Mouse (Mus musculus): ENCODE data around the gene Galnt16. TPM values are rescaled to one million over a fixed set of nuclear protein-coding genes. Genes with fewer than 3 reads are reported as not detected.

Gene Galnt16
- polyA plus RNA-seq, 1 experiment from 2014 or later: 10.3 TPM

DNA sequence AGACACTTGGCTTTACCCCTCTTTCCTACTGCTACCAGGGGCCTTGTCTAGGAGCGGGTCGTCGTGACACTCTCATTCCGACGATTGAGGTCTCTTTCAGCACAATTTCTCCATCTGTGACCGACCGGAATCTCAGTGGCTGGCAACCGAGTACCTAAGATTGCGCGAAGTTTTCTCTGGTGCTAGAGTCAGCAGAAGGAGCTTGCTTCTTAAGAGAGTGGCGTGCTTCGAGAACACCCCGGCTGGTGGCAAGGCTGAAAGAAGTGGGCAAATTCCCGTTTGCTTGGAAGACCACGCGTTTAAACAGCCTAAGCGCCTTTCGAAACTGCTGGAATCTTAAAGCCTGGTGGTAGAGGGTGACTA lies 126.4 kb downstream of the Galnt16 start:
- peaks cover 4% of the 10 kb centered on the region; the same call in 1 of the 2 replicates for H3K36me3 ChIP-seq (ENCODE audit: control insufficient read depth, insufficient read depth, low read length)
- no peaks in the 10 kb centered on the region for H3K27me3 ChIP-seq (ENCODE audit: control insufficient read depth, insufficient read depth, low read length)

DNA sequence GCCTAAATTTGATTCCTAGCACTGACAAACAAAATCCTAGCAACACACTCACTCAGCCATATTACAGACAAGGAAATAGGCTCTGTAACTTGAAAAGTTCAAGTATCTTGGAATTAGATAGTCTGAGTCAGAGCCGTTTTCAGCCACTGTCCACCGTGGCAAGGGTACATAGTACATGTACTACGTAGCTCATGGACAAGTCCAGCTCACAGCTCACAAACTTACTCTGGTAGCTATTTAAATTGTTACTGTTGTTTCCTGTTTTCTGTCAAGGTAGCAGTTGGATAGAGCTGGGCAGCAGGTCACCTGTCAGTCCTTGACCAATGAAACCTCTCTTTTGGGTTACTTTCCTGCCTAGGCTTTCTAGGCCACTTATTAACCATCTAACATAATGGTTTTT lies 128.3 kb downstream of the Galnt16 start:
- peaks cover 27% of the 10 kb centered on the region for H3K4me1 ChIP-seq (ENCODE audit: control insufficient read depth, insufficient read depth, low read length)
- H3K9ac ChIP-seq (ENCODE audit: low read length): no peak overlapping the region
- no peaks in the 10 kb centered on the region for H3K9me3 ChIP-seq (ENCODE audit: control insufficient read depth, low read length)
- H3K4me3 ChIP-seq (ENCODE audit: low read depth, low read length): no peak overlapping the region
- ATAC-seq (ENCODE audit: insufficient read depth, low FRiP score, low TSS enrichment) (no peak), DNase-seq (ENCODE audit: low spot score) (no peak)
- H3K27me3 ChIP-seq (ENCODE audit: control insufficient read depth, insufficient read depth, low read length): no peaks in the 10 kb centered on the region
- WGBS: 96% methylated on average over 3 of the region's 3 CpGs
- H3K36me3 ChIP-seq (ENCODE audit: control insufficient read depth, insufficient read depth, low read length): no peaks in the 10 kb centered on the region
- no peak overlapping the region; the same call in 1 of the 2 replicates for H3K4me2 ChIP-seq (ENCODE audit: low read depth)
- no peak overlapping the region for H3K27ac ChIP-seq (ENCODE audit: low read depth, low read length)

More for the DNA sequence above, 126.4 kb downstream of the Galnt16 start:
- Histone ChIP-seq H3K27ac (ENCODE audit: low read depth, low read length) (no peak overlapping the region), H3K4me3 (ENCODE audit: low read depth, low read length) (peak overlapping the region; percentile 96), H3K9ac (ENCODE audit: low read length) (peak overlapping the region; percentile 98), H3K9me3 (ENCODE audit: control insufficient read depth, low read length) (no peaks in the 10 kb centered on the region), H3K4me2 (ENCODE audit: low read depth) (peak overlapping the region; percentile 92), H3K4me1 (ENCODE audit: control insufficient read depth, insufficient read depth, low read length) (peaks cover 27% of the 10 kb centered on the region)
- WGBS: 10% methylated on average over 18 of the region's 18 CpGs
- DNase-seq (ENCODE audit: low spot score) (no peak), ATAC-seq (ENCODE audit: insufficient read depth, low FRiP score, low TSS enrichment) (no peak)

DNA sequence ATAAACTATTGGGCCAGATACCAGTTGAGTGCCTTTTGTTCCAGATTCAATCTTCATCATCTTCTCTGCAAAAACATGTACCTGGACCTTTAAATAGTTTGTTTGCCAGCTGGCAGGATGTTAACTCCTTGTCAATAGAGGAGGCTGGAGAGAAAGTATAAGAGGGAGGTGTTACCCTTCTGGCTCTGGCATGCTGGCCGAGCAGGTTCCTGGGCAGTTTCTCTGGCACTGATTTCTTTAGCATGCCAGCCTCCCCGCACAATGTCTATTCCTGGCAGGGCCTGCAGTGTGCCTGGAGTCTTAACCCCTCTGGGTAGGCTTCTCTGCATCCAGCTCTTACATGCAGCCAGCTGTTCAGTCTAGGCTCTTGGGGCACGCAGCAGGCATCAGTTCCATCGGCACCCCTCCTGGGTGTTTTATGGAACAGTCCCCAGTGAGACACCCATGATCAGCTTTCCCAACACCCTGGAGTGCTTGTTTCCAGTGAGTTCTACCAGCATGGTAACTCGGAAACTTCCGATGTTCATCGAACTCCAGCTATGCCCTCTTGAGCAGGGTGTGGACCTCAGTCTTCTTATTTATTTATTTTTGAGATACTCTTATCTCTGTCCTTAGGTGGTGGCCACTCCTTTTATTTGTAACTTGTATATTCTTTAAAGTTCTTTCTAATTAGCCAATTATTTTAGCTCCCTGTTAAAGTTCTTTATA lies 136.0 kb downstream of the Galnt16 start:
- ATAC-seq (ENCODE audit: insufficient read depth, low FRiP score, low TSS enrichment): no peak
- no peak for DNase-seq (ENCODE audit: low spot score)
- 91% methylated on average over 7 of the region's 7 CpGs for whole genome bisulfite sequencing

DNA sequence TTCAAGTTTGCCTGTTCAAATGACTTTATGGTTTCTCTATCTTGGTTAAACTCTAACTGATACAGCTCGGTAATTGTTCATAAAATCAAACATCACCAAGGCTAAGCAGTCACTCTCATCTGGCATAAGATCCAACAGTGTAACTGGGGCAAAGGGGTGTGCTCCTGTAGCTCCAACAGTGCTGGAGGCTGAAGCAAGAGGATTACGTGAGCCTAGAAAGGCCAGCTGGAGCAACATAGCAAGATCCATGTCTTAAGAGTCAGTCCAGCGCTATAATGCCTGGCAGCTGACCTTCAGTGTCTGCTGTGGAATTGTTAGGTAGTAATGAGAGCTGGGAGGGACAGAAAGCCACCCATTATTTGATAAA lies 136.6 kb downstream of the Galnt16 start:
- Histone ChIP-seq H3K4me1 (ENCODE audit: control insufficient read depth, insufficient read depth, low read length) (no peaks in the 10 kb centered on the region), H3K36me3 (ENCODE audit: control insufficient read depth, insufficient read depth, low read length) (no peaks in the 10 kb centered on the region), H3K27ac (ENCODE audit: low read depth, low read length) (no peak overlapping the region), H3K27me3 (ENCODE audit: control insufficient read depth, insufficient read depth, low read length) (no peaks in the 10 kb centered on the region), H3K4me2 (ENCODE audit: low read depth) (no peak overlapping the region), H3K9ac (ENCODE audit: low read length) (no peak overlapping the region), H3K4me3 (ENCODE audit: low read depth, low read length) (no peak overlapping the region), H3K9me3 (ENCODE audit: control insufficient read depth, low read length) (no peaks in the 10 kb centered on the region)
- ATAC-seq (ENCODE audit: insufficient read depth, low FRiP score, low TSS enrichment) (no peak), DNase-seq (ENCODE audit: low spot score) (no peak)
- 93% methylated on average over 3 of the region's 3 CpGs for WGBS

More for the DNA sequence above, 136.0 kb downstream of the Galnt16 start:
- Histone ChIP-seq H3K36me3 (ENCODE audit: control insufficient read depth, insufficient read depth, low read length) (no peaks in the 10 kb centered on the region), H3K4me2 (ENCODE audit: low read depth) (no peak overlapping the region), H3K27ac (ENCODE audit: low read depth, low read length) (no peak overlapping the region), H3K9ac (ENCODE audit: low read length) (no peak overlapping the region), H3K4me1 (ENCODE audit: control insufficient read depth, insufficient read depth, low read length) (no peaks in the 10 kb centered on the region), H3K4me3 (ENCODE audit: low read depth, low read length) (no peak overlapping the region), H3K27me3 (ENCODE audit: control insufficient read depth, insufficient read depth, low read length) (no peaks in the 10 kb centered on the region), H3K9me3 (ENCODE audit: control insufficient read depth, low read length) (no peaks in the 10 kb centered on the region)

DNA sequence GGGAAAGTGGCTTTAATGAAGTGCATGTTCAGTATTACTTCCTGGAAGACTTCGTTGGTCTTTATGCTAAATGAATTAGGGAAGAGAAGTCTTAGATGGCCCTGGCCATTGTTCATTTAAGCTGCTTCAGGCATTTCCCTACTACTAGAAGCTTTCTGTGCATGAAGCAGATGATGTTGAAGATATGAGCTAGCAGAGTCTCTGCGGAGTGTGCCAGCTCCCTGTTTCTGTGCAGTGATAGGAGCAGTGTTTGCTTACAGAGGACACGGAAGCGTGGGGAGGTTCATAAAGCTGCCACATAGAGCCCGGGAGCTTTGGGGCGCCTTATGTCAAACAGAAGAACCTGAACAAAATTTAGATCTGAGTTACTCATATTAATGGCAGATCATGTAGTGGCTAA lies 140.6 kb downstream of the Galnt16 start:
- 92% methylated on average over 6 of the region's 6 CpGs for WGBS
- Histone ChIP-seq H3K9ac (ENCODE audit: low read length) (no peak overlapping the region), H3K4me2 (ENCODE audit: low read depth) (no peak overlapping the region), H3K36me3 (ENCODE audit: control insufficient read depth, insufficient read depth, low read length) (no peaks in the 10 kb centered on the region), H3K27ac (ENCODE audit: low read depth, low read length) (no peak overlapping the region), H3K9me3 (ENCODE audit: control insufficient read depth, low read length) (no peaks in the 10 kb centered on the region), H3K27me3 (ENCODE audit: control insufficient read depth, insufficient read depth, low read length) (no peaks in the 10 kb centered on the region), H3K4me3 (ENCODE audit: low read depth, low read length) (no peak overlapping the region), H3K4me1 (ENCODE audit: control insufficient read depth, insufficient read depth, low read length) (no peaks in the 10 kb centered on the region)
- ATAC-seq (ENCODE audit: insufficient read depth, low FRiP score, low TSS enrichment) (no peak), DNase-seq (ENCODE audit: low spot score) (no peak)

DNA sequence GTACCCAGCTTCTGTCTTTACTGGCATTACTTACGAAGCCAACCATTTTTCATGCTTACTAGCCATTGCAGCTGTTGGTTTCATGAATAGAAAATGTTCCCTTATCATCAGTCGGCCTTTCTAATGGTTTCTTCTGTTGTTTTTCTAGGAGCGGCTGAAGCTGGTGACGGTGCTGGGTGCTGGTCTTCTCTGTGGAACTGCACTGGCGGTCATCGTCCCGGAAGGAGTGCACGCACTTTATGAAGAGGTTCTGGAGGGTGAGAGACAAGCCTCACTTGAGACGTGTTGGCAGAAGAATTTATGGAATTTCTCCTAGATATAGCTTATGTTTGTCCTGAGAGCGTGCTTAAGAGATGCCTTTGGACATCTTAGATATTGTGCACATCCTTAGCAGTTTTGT lies 144.2 kb downstream of the Galnt16 start:
- Histone ChIP-seq H3K4me2 (ENCODE audit: low read depth) (no peak overlapping the region), H3K4me1 (ENCODE audit: control insufficient read depth, insufficient read depth, low read length) (no peaks in the 10 kb centered on the region), H3K27me3 (ENCODE audit: control insufficient read depth, insufficient read depth, low read length) (no peaks in the 10 kb centered on the region), H3K9me3 (ENCODE audit: control insufficient read depth, low read length) (no peaks in the 10 kb centered on the region), H3K36me3 (ENCODE audit: control insufficient read depth, insufficient read depth, low read length) (no peaks in the 10 kb centered on the region; the same call in 1 of the 2 replicates), H3K27ac (ENCODE audit: low read depth, low read length) (no peak overlapping the region), H3K9ac (ENCODE audit: low read length) (no peak overlapping the region), H3K4me3 (ENCODE audit: low read depth, low read length) (no peak overlapping the region)
- DNase-seq (ENCODE audit: low spot score) (no peak), ATAC-seq (ENCODE audit: insufficient read depth, low FRiP score, low TSS enrichment) (no peak)
- 95% methylated on average over 10 of the region's 10 CpGs for WGBS

DNA sequence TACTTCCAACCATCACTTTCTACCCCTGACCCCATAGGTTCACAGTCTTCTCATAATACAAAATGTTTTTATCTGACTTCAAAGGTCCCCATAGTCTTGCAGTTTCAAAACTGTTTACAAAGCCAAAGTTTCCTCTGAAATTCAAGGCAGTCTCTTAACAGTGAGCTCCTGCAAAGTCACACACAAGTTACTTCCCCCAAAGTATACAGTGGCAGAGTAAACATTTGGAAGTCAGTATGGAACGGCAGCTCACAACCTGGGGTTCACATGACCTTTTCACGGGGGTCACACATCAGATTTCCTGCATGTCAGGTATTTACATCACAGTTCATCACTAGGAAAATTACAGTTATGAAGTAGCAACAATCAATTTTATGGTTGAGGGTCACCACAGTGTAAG lies 145.9 kb downstream of the Galnt16 start:
- Histone ChIP-seq H3K4me3 (ENCODE audit: low read depth, low read length) (no peak overlapping the region), H3K9me3 (ENCODE audit: control insufficient read depth, low read length) (no peaks in the 10 kb centered on the region), H3K27ac (ENCODE audit: low read depth, low read length) (no peak overlapping the region), H3K9ac (ENCODE audit: low read length) (no peak overlapping the region), H3K4me2 (ENCODE audit: low read depth) (no peak overlapping the region), H3K4me1 (ENCODE audit: control insufficient read depth, insufficient read depth, low read length) (no peaks in the 10 kb centered on the region), H3K27me3 (ENCODE audit: control insufficient read depth, insufficient read depth, low read length) (no peaks in the 10 kb centered on the region), H3K36me3 (ENCODE audit: control insufficient read depth, insufficient read depth, low read length) (no peaks in the 10 kb centered on the region; the same call in 1 of the 2 replicates)
- no peak for ATAC-seq (ENCODE audit: insufficient read depth, low FRiP score, low TSS enrichment)
- WGBS: 87% methylated on average over 2 of the region's 2 CpGs
- no peak for DNase-seq (ENCODE audit: low spot score)

DNA sequence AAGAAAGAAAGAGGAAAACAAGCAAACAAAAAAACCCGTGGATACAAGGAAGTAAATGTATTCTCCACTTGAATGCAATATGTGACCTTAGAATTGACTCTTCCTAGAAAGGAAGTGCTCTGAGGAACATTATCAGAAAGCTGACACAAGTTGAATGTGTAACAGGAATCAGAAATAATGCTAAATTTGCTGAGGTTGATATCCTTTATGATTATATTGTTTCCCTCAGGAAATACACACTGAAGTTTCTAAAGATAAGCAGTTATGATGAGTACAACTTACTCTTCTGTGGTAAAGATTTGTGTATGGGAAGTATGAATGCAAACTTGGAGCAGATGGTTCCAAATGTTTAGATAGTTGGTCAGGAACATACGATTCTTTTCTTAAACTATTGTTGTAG lies 150.3 kb downstream of the Galnt16 start:
- H3K9me3 ChIP-seq (ENCODE audit: control insufficient read depth, low read length): no peaks in the 10 kb centered on the region

DNA sequence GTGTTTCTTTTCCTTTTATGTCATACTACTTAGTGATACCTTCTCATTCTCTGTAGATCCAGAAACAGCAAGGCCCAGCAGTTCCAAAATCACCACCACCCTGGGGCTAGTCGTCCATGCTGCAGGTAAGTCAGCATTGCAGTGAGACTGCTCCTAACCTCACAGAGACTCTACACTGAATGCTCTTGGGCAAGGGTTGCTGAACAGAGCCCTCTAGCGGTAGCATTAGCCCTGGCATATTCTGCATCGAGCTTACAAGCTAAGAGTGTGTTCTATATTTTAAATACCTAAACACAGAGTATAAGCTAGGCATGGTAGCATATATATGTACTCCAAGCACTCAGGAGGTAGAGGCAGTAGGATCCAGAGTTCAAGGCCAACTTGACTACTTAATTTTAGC lies 155.1 kb downstream of the Galnt16 start:
- Histone ChIP-seq H3K27me3 (ENCODE audit: control insufficient read depth, insufficient read depth, low read length) (no peaks in the 10 kb centered on the region), H3K27ac (ENCODE audit: low read depth, low read length) (no peak overlapping the region), H3K36me3 (ENCODE audit: control insufficient read depth, insufficient read depth, low read length) (no peaks in the 10 kb centered on the region), H3K4me2 (ENCODE audit: low read depth) (no peak overlapping the region), H3K4me3 (ENCODE audit: low read depth, low read length) (no peak overlapping the region), H3K4me1 (ENCODE audit: control insufficient read depth, insufficient read depth, low read length) (no peaks in the 10 kb centered on the region), H3K9ac (ENCODE audit: low read length) (no peak overlapping the region), H3K9me3 (ENCODE audit: control insufficient read depth, low read length) (no peaks in the 10 kb centered on the region)
- 20% methylated on average over 3 of the region's 3 CpGs for whole genome bisulfite sequencing
- DNase-seq (ENCODE audit: low spot score) (peak; percentile 62), ATAC-seq (ENCODE audit: insufficient read depth, low FRiP score, low TSS enrichment) (no peak)

More for the DNA sequence above, 150.3 kb downstream of the Galnt16 start:
- ATAC-seq (ENCODE audit: insufficient read depth, low FRiP score, low TSS enrichment): no peak
- Histone ChIP-seq H3K4me3 (ENCODE audit: low read depth, low read length) (no peak overlapping the region), H3K36me3 (ENCODE audit: control insufficient read depth, insufficient read depth, low read length) (no peaks in the 10 kb centered on the region; the same call in 1 of the 2 replicates), H3K9ac (ENCODE audit: low read length) (no peak overlapping the region), H3K4me2 (ENCODE audit: low read depth) (no peak overlapping the region), H3K27me3 (ENCODE audit: control insufficient read depth, insufficient read depth, low read length) (no peaks in the 10 kb centered on the region), H3K27ac (ENCODE audit: low read depth, low read length) (no peak overlapping the region), H3K4me1 (ENCODE audit: control insufficient read depth, insufficient read depth, low read length) (no peaks in the 10 kb centered on the region)
- 94% methylated on average over 2 of the region's 2 CpGs for WGBS
- DNase-seq (ENCODE audit: low spot score): no peak

Data from neural tube, embryonic 11.5 days (tissue).